Mouse (Mus musculus) stomach, postnatal 0 days (tissue): ENCODE results near the gene Cmtm5.

Source experiments
- CTCF ChIP-seq: IDR thresholded peaks from 2 replicates; pipeline ENCODE4 v1.5.1; 2016; ENCODE audit warnings: antibody characterized with exemption, low read depth, mild to moderate bottlenecking, moderate library complexity
- EP300 ChIP-seq: optimal IDR thresholded peaks from 2 replicates; pipeline ENCODE3; 2016; ENCODE audit warnings: antibody characterized with exemption

DNA sequence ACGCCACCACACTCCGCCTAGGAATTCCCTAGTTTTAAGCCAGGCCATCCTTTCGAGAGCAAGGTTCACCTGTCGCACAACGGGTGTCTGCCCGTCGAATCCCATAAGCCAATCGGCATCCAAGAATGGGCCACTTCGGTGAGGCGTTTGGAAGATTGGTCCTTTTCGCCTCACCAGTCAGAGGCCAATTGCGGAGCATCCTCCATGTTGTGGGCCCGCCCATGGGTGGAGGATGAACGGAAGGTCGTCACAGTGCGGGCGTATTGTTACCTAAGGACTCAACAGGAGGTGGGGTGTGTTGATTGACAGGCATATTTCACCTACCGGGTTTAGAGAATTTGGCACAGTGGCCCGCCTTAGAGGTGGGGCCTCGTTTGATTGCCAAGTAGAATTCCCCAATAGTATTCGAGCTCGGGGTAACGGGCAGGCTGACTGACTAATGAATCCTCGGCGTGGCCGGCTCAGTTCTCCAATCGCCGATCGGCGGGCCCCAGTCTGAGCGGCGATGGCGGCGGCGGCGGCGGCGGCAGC is 42.3 kb upstream of the Cmtm5 start:
- TF ChIP-seq CTCF (0 out of 2 replicates have a peak, but pooled peaks have one; percentile 9), EP300 (peak; percentile 92)
